In the genomic region with DNA sequence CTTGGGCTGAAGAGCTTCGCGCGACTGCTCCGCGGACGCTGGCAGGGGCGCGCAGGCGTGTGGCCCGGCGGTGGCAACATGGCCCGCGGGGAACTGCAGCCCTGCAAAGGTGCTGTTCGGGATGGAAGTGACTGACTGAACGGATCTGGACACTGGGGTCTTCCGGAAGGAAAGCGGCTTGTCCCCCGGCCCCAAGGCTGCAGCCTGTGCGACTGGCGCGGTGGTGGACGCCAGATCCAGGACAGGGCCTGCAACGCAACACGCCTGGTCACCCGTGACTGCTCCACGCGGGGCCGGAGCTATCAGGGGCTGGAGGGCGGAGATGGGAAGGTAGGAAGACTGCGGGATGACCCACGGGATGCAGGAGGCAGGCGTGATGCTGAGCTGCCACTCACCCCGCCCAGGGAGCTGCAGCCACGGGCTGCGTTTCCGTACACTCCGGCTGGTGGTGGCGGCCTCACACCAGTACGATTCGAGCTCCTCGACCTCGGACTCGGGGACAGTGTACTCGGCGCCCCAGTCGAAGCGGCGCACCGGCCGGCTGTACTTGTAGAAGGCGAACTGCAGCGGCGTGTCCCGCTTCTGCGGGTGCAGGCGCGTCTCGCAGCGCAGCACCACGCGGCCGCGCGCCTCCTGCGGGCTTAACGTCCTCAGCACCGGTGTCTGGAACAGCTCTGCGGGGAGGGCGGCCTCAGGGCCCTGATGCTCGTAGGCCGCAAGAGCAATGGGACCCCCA, we compare ENCODE assay signal across 8 mouse cellular contexts. TPM values are rescaled to one million over a fixed set of nuclear protein-coding genes. Genes with fewer than 3 reads are reported as not detected.
DNase-seq lines count a peak whose midpoint lies in the region; ATAC-seq and TF ChIP-seq lines count a peak whose summit lies in the region.

No protein-coding gene starts in this region.

- DNase-seq in heart, adult 11 months: peak; percentile 87
- DNase-seq in heart, adult 8-10 months (ENCODE audit: low spot score): no peak
- no peak for DNase-seq in ES-E14 (ENCODE audit: low read depth, low spot score)
- DNase-seq in left cerebral cortex, adult 8-10 months (ENCODE audit: low spot score in 2 of 2): peak; percentile 24 to 26
- peak; percentile 91 for DNase-seq in midbrain, embryonic 11.5 days (ENCODE audit: low spot score, missing footprints)
- DNase-seq in spleen, postnatal 36 days (ENCODE audit: low spot score in 2 of 2): peak; percentile 35 to 41

- no peak overlapping the region for H3K27ac ChIP-seq in ES-E14 (ENCODE audit: insufficient read depth, low read depth, low read length, poor library complexity, severe bottlenecking)
- H3K27ac ChIP-seq in heart, embryonic 15.5 days: no peak overlapping the region
- H3K27ac ChIP-seq in midbrain, embryonic 11.5 days (ENCODE audit: low read depth, low read length): no peak overlapping the region

- peak overlapping the region; percentile 49 for H3K9ac ChIP-seq in ES-E14 (ENCODE audit: insufficient read depth, low read depth, low read length, poor library complexity, severe bottlenecking)
- H3K9ac ChIP-seq in heart, embryonic 15.5 days: peak overlapping the region; percentile 39
- peak overlapping the region; percentile 43 for H3K9ac ChIP-seq in midbrain, embryonic 11.5 days (ENCODE audit: low read length)

- peak; percentile 56 for ATAC-seq in common myeloid progenitor, adult 5-6 weeks (replicated peaks; ENCODE audit: low read depth, poor library complexity, severe bottlenecking)
- ATAC-seq in heart, embryonic 15.5 days (replicated peaks; ENCODE audit: insufficient number of reproducible peaks, insufficient read depth, low FRiP score, low read depth): peak; percentile 59
- ATAC-seq in midbrain, embryonic 11.5 days (ENCODE audit: low FRiP score): peak; percentile 81

- H3K4me3 ChIP-seq in ES-E14 (ENCODE audit: insufficient read depth in 1 of 2, low read depth in 1 of 2, low read length in 2 of 2, poor library complexity in 1 of 2, severe bottlenecking in 1 of 2): peak overlapping the region; percentile 61 to 68; a peak in 3 of 4 replicates
- H3K4me3 ChIP-seq in heart, embryonic 15.5 days: peak overlapping the region; percentile 51
- peak overlapping the region; percentile 46 for H3K4me3 ChIP-seq in midbrain, embryonic 11.5 days (ENCODE audit: low read depth, low read length)

- H3K4me1 ChIP-seq in ES-E14 (ENCODE audit: control insufficient read depth in 2 of 2, insufficient read depth in 2 of 2, low read length in 2 of 2, poor library complexity in 1 of 2): peaks cover 2% of the 10 kb centered on the region in 2 experiments; a peak in 1 of 4 replicates
- H3K4me1 ChIP-seq in heart, embryonic 15.5 days (replicated peaks): peaks cover 15% of the 10 kb centered on the region
- peaks cover 7% of the 10 kb centered on the region; the same call in 1 of the 2 replicates for H3K4me1 ChIP-seq in midbrain, embryonic 11.5 days (ENCODE audit: control insufficient read depth, insufficient read depth, low read length)

- H3K9me3 ChIP-seq in ES-E14 (ENCODE audit: control insufficient read depth, insufficient read depth, low read depth, low read length): no peaks in the 10 kb centered on the region
- H3K9me3 ChIP-seq in heart, embryonic 15.5 days (replicated peaks): no peaks in the 10 kb centered on the region
- no peaks in the 10 kb centered on the region for H3K9me3 ChIP-seq in midbrain, embryonic 11.5 days (ENCODE audit: control insufficient read depth, low read length)

- peaks cover 63% of the 10 kb centered on the region for H3K27me3 ChIP-seq in heart, embryonic 15.5 days
- H3K27me3 ChIP-seq in midbrain, embryonic 11.5 days (ENCODE audit: control insufficient read depth, insufficient read depth, low read length): peaks cover 34% of the 10 kb centered on the region

- H3K36me3 ChIP-seq in ES-E14 (ENCODE audit: control insufficient read depth, insufficient read depth, low read length, poor library complexity, severe bottlenecking): no peaks in the 10 kb centered on the region
- H3K36me3 ChIP-seq in heart, embryonic 15.5 days: no peaks in the 10 kb centered on the region
- H3K36me3 ChIP-seq in midbrain, embryonic 11.5 days (ENCODE audit: control insufficient read depth, insufficient read depth, low read length): no peaks in the 10 kb centered on the region

- in situ Hi-C loops in ES-E14 (cut with MboI; ENCODE audit: low sequenced_read_pairs in 2 of 2, unreplicated experiment in 2 of 2): no loop called here

- WGBS in heart, embryonic 15.5 days: under 1% methylated on average over 71 of the region's 71 CpGs
- under 1% methylated on average over 66 of the region's 71 CpGs for WGBS in midbrain, embryonic 11.5 days

- H3K4me2 ChIP-seq in heart, embryonic 15.5 days: peak overlapping the region; percentile 87
- peak overlapping the region; percentile 82 for H3K4me2 ChIP-seq in midbrain, embryonic 11.5 days

TF ChIP-seq in ES-E14, 5 proteins besides CTCF, POLR2A, EP300 and RAD21:
- TF ChIP-seq HCFC1 (IDR thresholded peaks at IDR 0.05; ENCODE audit: borderline replicate concordance, insufficient read depth, low read length) (no peak), ZNF384 (IDR thresholded peaks at IDR 0.05; ENCODE audit: low read depth, low read length) (no peak), CHD2 (IDR thresholded peaks at IDR 0.05; ENCODE audit: low read depth, low read length) (no peak), ZC3H11A (IDR thresholded peaks at IDR 0.05; ENCODE audit: borderline replicate concordance, low read depth, low read length) (no peak), MAFK (IDR thresholded peaks at IDR 0.05; ENCODE audit: insufficient read depth, low read depth, low read length) (no peak)
TF ChIP-seq in ES-E14: peak in this region for 0.

RNA-seq across cellular contexts. Expression of a gene that starts 5.1 kb away (rescaled TPM):
- not detected for total RNA-seq in heart, adult 8-10 months (2022)
- 0.16 TPM in 1 of 2 replicates, not detected in the other for total RNA-seq in ES-E14 (2012; rRNA removed)
- total RNA-seq in common myeloid progenitor, adult 5-6 weeks (2017): not detected in 2 replicates
- polyA plus RNA-seq in heart, embryonic 15.5 days (2015; fragmentation: Nextera tagmentation; extraction: Ambion mirVana): 0.14 TPM in 1 of 2 replicates, not detected in the other
- 1 to 10 TPM in 3 of 4 experiments, under 1 TPM in 1; 0.46 to 1.3 (median 1.1) TPM for total RNA-seq in left cerebral cortex, adult 8-10 months (2022)
- not detected in 2 replicates for polyA plus RNA-seq in midbrain, embryonic 11.5 days (2014; fragmentation: Nextera tagmentation; extraction: Ambion mirVana)

RNA-seq across cellular contexts. Expression of a gene that starts 19.8 kb away (rescaled TPM):
- 1 to 10 TPM in 1 of 4 experiments, under 1 TPM in 2, not detected in 1; 0.75 to 1.1 (median 0.86) TPM for total RNA-seq in heart, adult 8-10 months (2022)
- total RNA-seq in ES-E14 (2012; rRNA removed): not detected in 2 replicates
- total RNA-seq in common myeloid progenitor, adult 5-6 weeks (2017): 1.4 TPM in 1 of 2 replicates, not detected in the other
- polyA plus RNA-seq in heart, embryonic 15.5 days (2015; fragmentation: Nextera tagmentation; extraction: Ambion mirVana): 0.09 and 0.22 TPM in 2 replicates
- not detected for total RNA-seq in left cerebral cortex, adult 8-10 months (2022)
- not detected in 2 replicates for polyA plus RNA-seq in midbrain, embryonic 11.5 days (2014; fragmentation: Nextera tagmentation; extraction: Ambion mirVana)

RNA-seq across cellular contexts. Expression of a gene that starts 22.3 kb away (rescaled TPM):
- total RNA-seq in heart, adult 8-10 months (2022): 1 to 10 TPM; 7.6 to 8.9 (median 8.3) TPM
- total RNA-seq in ES-E14 (2012; rRNA removed): 35.0 and 47.6 TPM in 2 replicates
- total RNA-seq in common myeloid progenitor, adult 5-6 weeks (2017): 10.3 and 11.9 TPM in 2 replicates
- polyA plus RNA-seq in heart, embryonic 15.5 days (2015; fragmentation: Nextera tagmentation; extraction: Ambion mirVana): 23.0 TPM in 2 replicates
- 10 to 100 TPM; 17.1 to 23.1 (median 19.1) TPM for total RNA-seq in left cerebral cortex, adult 8-10 months (2022)
- polyA plus RNA-seq in midbrain, embryonic 11.5 days (2014; fragmentation: Nextera tagmentation; extraction: Ambion mirVana): 28.9 and 31.1 TPM in 2 replicates

RNA-seq across cellular contexts. Expression of a gene that starts 22.8 kb away (rescaled TPM):
- total RNA-seq in heart, adult 8-10 months (2022): under 1 TPM in 3 of 4 experiments, not detected in 1; 0.44 to 0.68 (median 0.57) TPM
- 2.8 and 3.5 TPM in 2 replicates for total RNA-seq in ES-E14 (2012; rRNA removed)
- not detected in 2 replicates for total RNA-seq in common myeloid progenitor, adult 5-6 weeks (2017)
- polyA plus RNA-seq in heart, embryonic 15.5 days (2015; fragmentation: Nextera tagmentation; extraction: Ambion mirVana): 0.62 and 0.84 TPM in 2 replicates
- total RNA-seq in left cerebral cortex, adult 8-10 months (2022): under 1 TPM in 3 of 4 experiments, not detected in 1; 0.46 to 0.87 (median 0.48) TPM
- polyA plus RNA-seq in midbrain, embryonic 11.5 days (2014; fragmentation: Nextera tagmentation; extraction: Ambion mirVana): 0.31 TPM in 1 of 2 replicates, not detected in the other

RNA-seq across cellular contexts. Expression of a gene that starts 40.1 kb away (rescaled TPM):
- 10 to 100 TPM; 70.6 to 81.4 (median 76.4) TPM for total RNA-seq in heart, adult 8-10 months (2022)
- total RNA-seq in ES-E14 (2012; rRNA removed): 33.2 and 39.0 TPM in 2 replicates
- 19.8 and 28.6 TPM in 2 replicates for total RNA-seq in common myeloid progenitor, adult 5-6 weeks (2017)
- polyA plus RNA-seq in heart, embryonic 15.5 days (2015; fragmentation: Nextera tagmentation; extraction: Ambion mirVana): 9.8 and 10.2 TPM in 2 replicates
- 10 to 100 TPM; 51.3 to 62.1 (median 55.1) TPM for total RNA-seq in left cerebral cortex, adult 8-10 months (2022)
- 9.4 and 11.2 TPM in 2 replicates for polyA plus RNA-seq in midbrain, embryonic 11.5 days (2014; fragmentation: Nextera tagmentation; extraction: Ambion mirVana)

Comparison
In these comparisons a context has a peak if more than half of its experiments do, and no peak if none do; other contexts are left out.
1. DNase-seq: peak in heart, adult 11 months (single experiment), left cerebral cortex, adult 8-10 months (2 of 2), midbrain, embryonic 11.5 days (single experiment) and spleen, postnatal 36 days (2 of 2); none in heart, adult 8-10 months (single experiment) and ES-E14 (single experiment).
2. Peak in every context shown above with its lines, with median percentiles within 50 percentile points of each other: H3K4me3 ChIP-seq, H3K9ac ChIP-seq and ATAC-seq.